Mouse (Mus musculus) lung, postnatal 10 days (tissue): ENCODE data around the gene Tecr.
A peak's percentile ranks its signal among the peaks of the same experiment; 100 is the strongest.

Experiments used
- DNase-seq: peaks from one replicate; pipeline ENCODE4 v3.0.0; 2021

Gene Tecr

GRCm38 (mm10) chr8:83607661-83608397 is at the start of gene Tecr, which contains the start of gene Dnajb1:
Tecr (minus strand) TSS chr8:83607971.
Dnajb1 (plus strand) TSS chr8:83608193.
- DNase-seq, result peak; percentile 100

GRCm38 (mm10) chr8:83656484-83657246 is 48.9 kb upstream of the Tecr start:
- peak; percentile 78 for DNase-seq

- no peak for DNase-seq
These were observed 48.3 kb upstream of the Tecr start for GRCm38 (mm10) chr8:83656043-83656442.

- no peak for DNase-seq
These were observed 47.0 kb upstream of the Tecr start for GRCm38 (mm10) chr8:83654725-83655124.

- no peak for DNase-seq
These were observed 45.9 kb upstream of the Tecr start for GRCm38 (mm10) chr8:83653662-83654017.

GRCm38 (mm10) chr8:83652744-83653661 is 45.2 kb upstream of the Tecr start:
- peak; percentile 59 for DNase-seq

- peak; percentile 98 for DNase-seq
These were observed 44.4 kb upstream of the Tecr start, which contains the start of gene Gipc1 for GRCm38 (mm10) chr8:83652030-83652743. Gipc1 (plus strand) TSS chr8:83652677.

GRCm38 (mm10) chr8:83649699-83650098 is 41.9 kb upstream of the Tecr start:
- DNase-seq, result no peak

- DNase-seq, result no peak
These were observed 40.3 kb upstream of the Tecr start for GRCm38 (mm10) chr8:83648031-83648430.

GRCm38 (mm10) chr8:83647511-83647910 is 39.7 kb upstream of the Tecr start:
- DNase-seq, result no peak

GRCm38 (mm10) chr8:83639649-83640048 is 31.9 kb upstream of the Tecr start:
- no peak for DNase-seq

GRCm38 (mm10) chr8:83638856-83639255 is 31.1 kb upstream of the Tecr start:
- no peak for DNase-seq

GRCm38 (mm10) chr8:83632083-83632707 is 24.4 kb upstream of the Tecr start:
- DNase-seq, result no peak

GRCm38 (mm10) chr8:83625676-83626299 is 18.0 kb upstream of the Tecr start:
- DNase-seq, result no peak

GRCm38 (mm10) chr8:83624739-83625138 is 17.0 kb upstream of the Tecr start:
- DNase-seq, result peak; percentile 62

GRCm38 (mm10) chr8:83623549-83623948 is 15.8 kb upstream of the Tecr start:
- no peak for DNase-seq

GRCm38 (mm10) chr8:83622389-83622989 is 14.7 kb upstream of the Tecr start:
- DNase-seq, result peak; percentile 93

- DNase-seq, result no peak
These were observed 14.1 kb upstream of the Tecr start for GRCm38 (mm10) chr8:83621691-83622388.

GRCm38 (mm10) chr8:83619568-83620285 is 12.0 kb upstream of the Tecr start:
- DNase-seq, result no peak

GRCm38 (mm10) chr8:83618566-83618965 is 10.8 kb upstream of the Tecr start:
- DNase-seq, result no peak
